Mouse (Mus musculus): Measurements from ENCODE around the gene Mlxipl.
"Not testable (repeated sequence)": the region's sequence is repeated elsewhere in the genome, so short reads cannot be mapped to it uniquely, and the experiment has no call there.

Mlxipl gene

DNA sequence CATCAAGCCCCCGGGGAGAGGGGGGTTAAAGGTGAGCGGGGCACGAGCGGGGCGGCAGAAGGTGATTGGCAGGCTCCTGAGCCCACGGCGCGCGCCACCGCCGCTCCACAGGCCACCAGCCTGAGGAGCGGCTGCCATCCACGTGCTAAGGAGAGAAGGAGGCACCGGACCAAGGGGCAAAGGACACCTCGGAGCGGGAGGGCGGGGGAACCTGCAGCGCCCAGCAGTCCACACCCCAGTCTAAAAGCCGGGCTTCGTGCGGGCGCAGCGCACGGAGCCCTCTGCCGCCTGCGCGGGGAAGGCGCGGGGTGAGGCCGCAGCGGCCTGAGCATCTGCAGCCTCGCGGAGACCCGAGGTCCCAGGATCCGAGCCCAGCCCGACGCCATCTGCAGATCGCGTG lies at the start of gene Mlxipl:
Gene Mlxipl (plus strand): TSS at position 238 of the 400 bp plus-strand sequence.
- no peak for DNase-seq (ENCODE audit: low read depth, low spot score)

DNA sequence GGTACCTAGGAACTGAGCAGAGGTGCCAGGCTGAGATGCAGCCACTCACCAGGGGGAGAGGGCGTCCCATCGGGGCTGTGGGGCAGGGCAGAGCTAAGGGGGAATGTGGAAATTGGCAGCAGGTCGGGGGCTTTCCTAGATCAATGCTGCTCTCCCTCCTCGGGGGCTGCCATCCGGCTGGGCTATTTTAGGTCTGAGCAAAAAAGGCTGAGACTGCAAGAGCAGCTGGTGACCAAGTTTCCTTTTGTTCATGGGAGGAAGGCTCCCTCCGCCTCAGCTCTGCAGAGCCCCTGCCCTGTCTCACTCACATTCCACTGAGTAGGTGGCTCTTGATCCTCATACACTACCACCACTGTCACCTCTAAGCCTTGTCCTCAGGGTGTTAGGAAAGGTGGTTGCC lies 49.6 kb upstream of the Mlxipl start:
- no peak for DNase-seq (ENCODE audit: low read depth, low spot score)

- no peak for DNase-seq (ENCODE audit: low read depth, low spot score)
These were observed 48.9 kb upstream of the Mlxipl start for GRCm38 (mm10) chr5:135040777-135041176.

GRCm38 (mm10) chr5:135042105-135042788 lies 47.4 kb upstream of the Mlxipl start:
- DNase-seq (ENCODE audit: low read depth, low spot score) = no peak

- no peak for DNase-seq (ENCODE audit: low read depth, low spot score)
These were observed 45.1 kb upstream of the Mlxipl start for GRCm38 (mm10) chr5:135044575-135044974.

GRCm38 (mm10) chr5:135048539-135048938 lies 41.2 kb upstream of the Mlxipl start:
- DNase-seq (ENCODE audit: low read depth, low spot score) = no peak

GRCm38 (mm10) chr5:135049268-135049667 lies 40.4 kb upstream of the Mlxipl start:
- not testable (repeated sequence) for DNase-seq (ENCODE audit: low read depth, low spot score)

DNA sequence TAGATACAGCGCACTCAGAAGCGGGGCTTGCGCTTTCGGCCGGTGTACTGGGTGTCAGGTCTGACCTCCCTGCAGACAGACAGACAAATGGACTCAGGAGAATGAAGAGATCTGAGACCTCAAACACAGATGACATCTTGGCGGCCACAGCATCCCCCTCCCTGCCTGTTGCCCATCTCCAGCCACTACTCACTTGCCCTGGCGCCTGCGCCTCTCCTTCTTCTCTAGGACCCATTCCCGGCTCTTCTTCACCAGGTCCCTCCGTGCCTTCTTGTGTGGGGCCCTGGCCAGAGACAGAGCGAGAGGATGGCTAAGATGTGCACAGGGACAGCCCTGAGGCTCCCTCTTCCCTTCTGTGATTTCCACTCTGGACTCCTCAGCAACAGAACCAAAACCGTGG lies 36.3 kb upstream of the Mlxipl start:
- DNase-seq (ENCODE audit: low read depth, low spot score) = no peak

DNA sequence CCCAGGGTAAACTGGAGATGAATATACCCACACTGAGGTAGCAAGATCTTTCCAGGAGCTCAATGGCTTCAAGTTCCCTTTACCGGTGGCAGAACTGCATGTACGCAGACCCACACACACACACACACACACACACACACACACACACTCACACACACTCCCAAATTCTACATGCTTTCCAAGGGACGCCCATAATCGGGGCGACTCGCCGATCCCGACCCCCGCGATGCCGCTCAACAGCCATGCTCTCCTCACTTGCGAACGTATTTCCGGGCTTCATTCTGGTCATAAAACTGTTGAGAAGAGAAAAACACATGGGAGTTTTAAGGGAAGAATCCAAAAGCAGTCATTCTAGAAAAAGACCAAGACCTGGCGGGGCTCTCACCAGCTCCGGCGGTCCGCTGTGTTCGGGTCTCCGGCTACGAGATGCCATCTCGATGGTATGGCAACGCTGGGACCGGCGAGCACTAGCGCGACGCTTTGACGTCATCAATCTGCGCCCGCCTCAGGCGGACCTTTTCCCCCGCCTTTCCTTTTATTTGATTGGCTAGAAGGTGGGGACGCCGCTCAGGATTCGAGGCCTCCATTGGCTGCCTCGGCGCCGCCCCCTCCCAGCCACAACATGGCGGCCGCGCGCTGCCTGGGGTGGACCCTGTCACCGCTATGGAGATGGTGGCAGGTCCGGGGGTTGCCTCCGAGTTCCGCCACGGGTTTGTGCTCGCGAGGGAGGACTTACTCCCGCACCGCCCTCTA lies 25.9 kb upstream of the Mlxipl start, which contains the start of gene Dnajc30:
Gene Dnajc30 (plus strand): TSS at position 574 of the 753 bp plus-strand sequence.
- DNase-seq (ENCODE audit: low read depth, low spot score) = peak; percentile 99

- DNase-seq (ENCODE audit: low read depth, low spot score) = no peak
These were observed 25.3 kb upstream of the Mlxipl start for GRCm38 (mm10) chr5:135064382-135064766.

DNA sequence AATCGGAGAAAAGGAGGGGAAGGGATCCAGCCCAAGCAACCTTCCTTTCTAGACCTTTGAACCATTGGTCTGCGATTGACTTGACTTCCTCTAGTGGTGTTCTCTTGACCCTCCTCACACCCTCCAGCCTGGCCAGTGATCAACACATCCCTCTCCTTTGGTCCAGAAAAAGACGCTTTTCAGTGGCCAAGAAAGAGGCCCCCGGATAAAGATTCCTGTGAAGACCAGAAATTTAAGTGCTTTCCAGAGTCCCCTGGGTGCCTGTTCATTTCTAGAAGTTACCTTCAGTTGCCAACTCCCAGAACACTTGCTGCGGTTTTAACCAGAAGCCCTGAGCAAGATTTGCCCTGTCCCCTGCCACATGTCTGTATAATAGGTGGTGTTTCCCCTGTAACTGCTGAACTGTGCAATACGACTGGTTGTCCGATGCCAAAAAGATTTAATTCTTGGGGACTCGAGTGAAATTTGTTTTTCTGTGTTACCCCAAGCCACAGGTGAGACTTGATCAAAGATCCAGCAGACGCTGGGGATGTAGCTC lies 24.7 kb upstream of the Mlxipl start, which contains the start of gene Bud23:
Gene Bud23 (minus strand): TSS at position 51 of the 538 bp plus-strand sequence.
- not testable (repeated sequence) for DNase-seq (ENCODE audit: low read depth, low spot score)

DNA sequence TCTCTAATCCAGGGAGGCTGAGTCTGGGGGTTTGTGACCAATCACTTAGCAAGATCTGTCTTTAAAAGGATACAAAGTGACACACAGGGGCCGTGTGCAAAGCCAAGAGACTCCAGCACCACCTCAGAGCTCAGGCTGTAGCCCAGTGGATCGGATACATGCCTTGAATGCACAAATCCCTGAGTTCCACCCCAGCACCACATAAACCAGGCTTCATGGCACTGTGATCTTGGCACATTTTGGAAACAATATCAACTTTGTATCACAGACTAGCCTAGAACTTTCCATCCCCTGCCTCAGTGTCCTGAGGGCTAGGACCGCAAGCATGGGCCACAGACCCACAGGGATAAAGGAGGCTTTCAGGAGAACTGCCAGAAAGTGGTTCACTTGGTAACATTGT lies 23.7 kb upstream of the Mlxipl start:
- DNase-seq (ENCODE audit: low read depth, low spot score) = no peak

GRCm38 (mm10) chr5:135070448-135070847 lies 19.2 kb upstream of the Mlxipl start:
- DNase-seq (ENCODE audit: low read depth, low spot score) = no peak

GRCm38 (mm10) chr5:135072061-135072460 lies 17.6 kb upstream of the Mlxipl start:
- DNase-seq (ENCODE audit: low read depth, low spot score) = no peak

GRCm38 (mm10) chr5:135072720-135073119 lies 17.0 kb upstream of the Mlxipl start:
- no peak for DNase-seq (ENCODE audit: low read depth, low spot score)

GRCm38 (mm10) chr5:135073349-135074150 lies 16.1 kb upstream of the Mlxipl start:
- DNase-seq (ENCODE audit: low read depth, low spot score) = no peak

- DNase-seq (ENCODE audit: low read depth, low spot score) = no peak
These were observed 14.0 kb upstream of the Mlxipl start for GRCm38 (mm10) chr5:135075655-135076054.

DNA sequence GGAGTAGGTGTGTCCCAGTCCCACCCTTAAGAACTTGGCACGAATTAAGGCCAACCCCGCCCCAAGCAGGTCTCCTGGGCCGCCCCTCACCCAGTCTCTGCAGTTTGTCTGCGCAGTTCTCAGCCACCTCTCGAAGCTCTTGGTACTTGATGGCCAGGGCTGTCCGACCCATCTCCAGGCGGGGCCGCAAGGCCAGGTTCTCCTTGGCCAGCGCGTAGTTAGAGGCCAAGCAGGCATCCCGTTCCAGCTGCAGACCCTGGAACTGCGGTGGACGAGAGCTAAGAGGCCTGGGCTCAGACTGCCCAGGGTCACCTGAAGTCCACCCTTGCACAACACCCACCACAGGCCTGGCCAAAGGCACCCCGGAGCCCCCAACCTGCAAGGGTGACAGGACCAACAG lies 13.3 kb upstream of the Mlxipl start:
- no peak for DNase-seq (ENCODE audit: low read depth, low spot score)

DNA sequence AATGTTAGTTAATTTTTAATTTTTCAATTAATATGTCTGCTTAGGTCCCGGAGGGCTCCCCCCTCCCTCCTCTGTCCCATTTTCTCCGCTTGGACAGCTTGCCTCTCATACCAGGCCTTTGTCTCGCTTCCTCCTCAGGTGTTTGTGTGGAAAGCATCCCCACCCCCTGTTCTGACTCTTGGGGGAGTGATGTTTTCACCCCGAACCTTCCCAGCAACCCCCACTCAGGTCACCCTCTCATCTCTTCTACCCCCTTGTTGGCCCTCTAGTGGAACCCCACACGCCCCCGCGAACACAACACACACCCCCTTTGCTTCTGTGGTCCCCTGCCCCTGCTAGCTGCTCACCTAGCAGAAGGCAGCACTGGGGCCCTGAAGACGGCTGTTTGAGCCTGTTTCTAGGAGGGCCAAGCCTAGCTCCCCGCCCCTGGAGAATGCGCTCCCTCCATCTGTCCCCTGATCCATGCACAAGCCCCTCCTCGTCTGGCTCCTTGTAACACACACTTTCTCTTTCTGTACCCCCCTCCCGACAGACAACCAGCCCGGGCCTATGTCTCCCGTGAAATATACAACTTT lies 12.7 kb upstream of the Mlxipl start:
- peak; percentile 27 for DNase-seq (ENCODE audit: low read depth, low spot score)

- DNase-seq (ENCODE audit: low read depth, low spot score) = peak; percentile 88
These were observed 11.9 kb upstream of the Mlxipl start, which contains the start of gene Vps37d for GRCm38 (mm10) chr5:135077564-135078481. Vps37d (minus strand) TSS chr5:135078266.
